Mouse (Mus musculus) adrenal gland, adult 18-20 months (tissue): Measurements from ENCODE around the gene Lifr. TPM values are rescaled to one million over a fixed set of nuclear protein-coding genes. Genes with fewer than 3 reads are reported as not detected.

Experiments used
- DNase-seq, 2 experiments: peaks; one replicate each; pipeline ENCODE4 v3.0.0; 2021 to 2022; ENCODE audit warnings: low spot score in 2 of 2
- total RNA-seq, 2 experiments: library from RNA; stranded (reverse); gene quantifications; 1 replicate in 1 of 2; 2 replicates in 1 of 2; pipeline ENCODE4 v1.2.3; 2021

The Lifr gene
- total RNA-seq, 2 experiments from 2014 or later, result 39.1 to 43.0 TPM

- DNase-seq, result no peak
Observed at GRCm38 (mm10) chr15:7197652-7198445, 107.4 kb downstream of the Lifr start.

GRCm38 (mm10) chr15:7198816-7199215 lies 108.4 kb downstream of the Lifr start:
- no peak for DNase-seq

- DNase-seq, result no peak
Observed at GRCm38 (mm10) chr15:7200286-7200685, 109.9 kb downstream of the Lifr start.

- no peak for DNase-seq
Observed at GRCm38 (mm10) chr15:7201421-7202380, 111.3 kb downstream of the Lifr start.

- DNase-seq, result no peak
Observed at GRCm38 (mm10) chr15:7202981-7203380, 112.6 kb downstream of the Lifr start.

GRCm38 (mm10) chr15:7203606-7204330 lies 113.4 kb downstream of the Lifr start:
- peak in 1 of 2 experiments; percentile 42 for DNase-seq

GRCm38 (mm10) chr15:7204917-7205316 lies 114.5 kb downstream of the Lifr start:
- no peak for DNase-seq

GRCm38 (mm10) chr15:7206110-7206509 lies 115.7 kb downstream of the Lifr start:
- no peak for DNase-seq

GRCm38 (mm10) chr15:7207292-7207691 lies 116.9 kb downstream of the Lifr start:
- no peak for DNase-seq

GRCm38 (mm10) chr15:7208180-7208579 lies 117.8 kb downstream of the Lifr start:
- no peak for DNase-seq

- peak in 1 of 2 experiments; percentile 42 for DNase-seq
Observed at GRCm38 (mm10) chr15:7213683-7214082, 123.3 kb downstream of the Lifr start.

GRCm38 (mm10) chr15:7215845-7216244 lies 125.4 kb downstream of the Lifr start:
- no peak for DNase-seq

GRCm38 (mm10) chr15:7216581-7217272 lies 126.3 kb downstream of the Lifr start:
- DNase-seq, result no peak

- no peak for DNase-seq
Observed at GRCm38 (mm10) chr15:7217273-7217598, 126.8 kb downstream of the Lifr start.

- DNase-seq, result no peak
Observed at GRCm38 (mm10) chr15:7222809-7223208, 132.4 kb downstream of the Lifr start.

GRCm38 (mm10) chr15:7224151-7224775 lies 133.8 kb downstream of the Lifr start:
- DNase-seq, result no peak

- DNase-seq, result peak; percentile 73 to 76
Observed at GRCm38 (mm10) chr15:7226225-7226624, 135.8 kb downstream of the Lifr start.

GRCm38 (mm10) chr15:7233393-7234090 lies 143.1 kb downstream of the Lifr start:
- no peak for DNase-seq

- DNase-seq, result no peak
Observed at GRCm38 (mm10) chr15:7239904-7240303, 149.5 kb downstream of the Lifr start.

- DNase-seq, result no peak
Observed at GRCm38 (mm10) chr15:7240950-7241349, 150.5 kb downstream of the Lifr start.
